Mouse (Mus musculus) cerebral cortex, adult 2 months (tissue): ENCODE data around the gene Eif4a3.

ENCODE experiments used
- WGBS: fragments of 180-500 bp; shearing (Covaris S2); methylation state at CpG from one replicate; pipeline ENCODE4 v1.1.7; 2018; 5-methylcytosine and 5-hydroxymethylcytosine counted together

Gene Eif4a3

GRCm38 (mm10) chr11:119298917-119299316 lies 972 bp downstream of the Eif4a3 start:
- 8% methylated on average over 7 of the region's 7 CpGs for WGBS

GRCm38 (mm10) chr11:119297996-119298395 lies 1.9 kb downstream of the Eif4a3 start:
- WGBS = 76% methylated on average over 6 of the region's 6 CpGs

GRCm38 (mm10) chr11:119292861-119293260 lies 7.0 kb downstream of the Eif4a3 start:
- WGBS = 93% methylated on average over 8 of the region's 8 CpGs

- WGBS = 61% methylated on average over 20 of the region's 20 CpGs
These were observed 12.5 kb downstream of the Eif4a3 start for GRCm38 (mm10) chr11:119287207-119287992.

- WGBS = 64% methylated on average over 9 of the region's 9 CpGs
These were observed 13.9 kb downstream of the Eif4a3 start for GRCm38 (mm10) chr11:119285791-119286527.

- WGBS = 88% methylated on average over 15 of the region's 15 CpGs
These were observed 18.9 kb downstream of the Eif4a3 start for GRCm38 (mm10) chr11:119281030-119281429.

GRCm38 (mm10) chr11:119273186-119273930 lies 26.5 kb downstream of the Eif4a3 start:
- WGBS = 87% methylated on average over 8 of the region's 8 CpGs

- 80% methylated on average over 3 of the region's 3 CpGs for WGBS
These were observed 27.4 kb downstream of the Eif4a3 start for GRCm38 (mm10) chr11:119272492-119272891.

GRCm38 (mm10) chr11:119268557-119269195 lies 31.2 kb downstream of the Eif4a3 start:
- WGBS = 49% methylated on average over 16 of the region's 16 CpGs

GRCm38 (mm10) chr11:119267768-119268556 lies 31.9 kb downstream of the Eif4a3 start, which contains the start of gene Gaa:
Gene Gaa (plus strand): TSS chr11:119267887.
- WGBS = 4% methylated on average over 52 of the region's 52 CpGs

GRCm38 (mm10) chr11:119267241-119267674 lies 32.6 kb downstream of the Eif4a3 start:
- whole genome bisulfite sequencing = 37% methylated on average over 6 of the region's 6 CpGs

GRCm38 (mm10) chr11:119265811-119266210 lies 34.1 kb downstream of the Eif4a3 start:
- WGBS = 68% methylated on average over 7 of the region's 7 CpGs

- 89% methylated on average over 13 of the region's 13 CpGs for WGBS
These were observed 35.5 kb downstream of the Eif4a3 start for GRCm38 (mm10) chr11:119264413-119264812.

GRCm38 (mm10) chr11:119259977-119260376 lies 39.9 kb downstream of the Eif4a3 start:
- 92% methylated on average over 8 of the region's 8 CpGs for whole genome bisulfite sequencing

- WGBS = 67% methylated on average over 23 of the region's 23 CpGs
These were observed 41.1 kb downstream of the Eif4a3 start for GRCm38 (mm10) chr11:119258572-119259322.

GRCm38 (mm10) chr11:119258216-119258571 lies 41.7 kb downstream of the Eif4a3 start:
- WGBS = 71% methylated on average over 9 of the region's 9 CpGs

- 87% methylated on average over 5 of the region's 5 CpGs for WGBS
These were observed 43.3 kb downstream of the Eif4a3 start for GRCm38 (mm10) chr11:119256557-119256956.

GRCm38 (mm10) chr11:119252854-119253541 lies 46.9 kb downstream of the Eif4a3 start:
- WGBS = 9% methylated on average over 22 of the region's 22 CpGs

GRCm38 (mm10) chr11:119250998-119251397 lies 48.9 kb downstream of the Eif4a3 start:
- WGBS = 84% methylated on average over 17 of the region's 17 CpGs
